Mouse (Mus musculus): ENCODE data around the gene Ets2.
"Not testable (repeated sequence)": the region's sequence is repeated elsewhere in the genome, so short reads cannot be mapped to it uniquely, and the experiment has no call there.

Ets2 gene

DNA sequence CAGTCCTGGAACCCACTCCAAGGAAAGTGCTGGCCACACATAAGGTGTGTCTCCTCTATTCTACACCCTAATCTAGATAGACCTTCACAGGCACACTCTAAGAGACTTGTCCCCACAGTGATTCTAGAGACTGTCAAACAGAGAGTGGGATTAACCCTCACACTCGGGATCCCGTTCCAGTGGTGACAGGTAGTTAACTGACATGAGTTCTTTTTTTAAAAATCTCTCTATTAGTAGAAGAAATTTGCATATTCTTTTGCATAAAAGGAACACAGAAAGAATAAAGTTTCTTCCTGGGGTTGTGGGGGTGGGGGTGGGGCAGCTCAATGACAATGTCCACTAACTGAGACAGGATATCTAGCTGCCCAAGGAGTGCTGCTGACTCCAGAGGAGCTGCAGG lies 32.9 kb downstream of the Ets2 start:
- DNase-seq (ENCODE audit: low spot score in 2 of 2), result no peak

DNA sequence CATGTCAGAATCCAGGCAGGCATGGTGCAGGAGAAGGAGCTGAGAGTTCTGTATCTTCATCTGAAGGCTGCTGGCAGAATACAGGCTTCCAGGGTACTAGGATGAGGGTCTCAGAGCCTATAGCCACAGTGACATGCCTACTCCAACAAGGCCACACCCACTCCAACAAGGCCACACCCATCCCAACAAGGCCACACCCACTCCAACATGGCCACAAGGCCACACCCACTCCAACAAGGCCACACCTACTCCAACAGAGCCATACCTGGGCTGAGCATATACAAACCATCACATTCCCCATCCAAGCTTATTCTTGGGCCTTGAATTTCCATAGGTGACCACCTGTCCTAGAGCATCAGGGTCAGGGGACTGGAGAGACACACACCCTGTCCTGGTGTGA lies 34.2 kb downstream of the Ets2 start:
- DNase-seq (ENCODE audit: low spot score in 2 of 2), result no peak

DNA sequence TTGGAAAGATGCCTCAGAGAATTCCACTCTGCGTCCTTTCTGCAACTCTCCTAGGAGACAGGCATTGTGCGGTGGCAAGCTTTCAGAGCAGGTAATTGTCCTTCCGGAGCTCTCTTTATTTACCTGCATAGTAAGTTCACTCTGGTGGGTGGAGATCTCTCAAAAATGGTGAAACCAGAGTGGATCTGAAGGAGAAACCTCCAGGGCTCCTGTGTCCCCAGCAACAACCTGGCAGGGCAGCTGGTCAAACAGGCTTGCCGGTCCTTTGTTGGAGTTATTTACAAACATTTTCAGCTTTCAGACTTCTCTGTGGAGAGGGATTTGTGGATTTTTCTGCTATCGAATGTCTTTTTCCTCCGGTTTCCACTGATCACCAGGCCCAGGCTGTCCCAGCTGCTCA lies 34.6 kb downstream of the Ets2 start:
- no peak for DNase-seq (ENCODE audit: low spot score in 2 of 2)

DNA sequence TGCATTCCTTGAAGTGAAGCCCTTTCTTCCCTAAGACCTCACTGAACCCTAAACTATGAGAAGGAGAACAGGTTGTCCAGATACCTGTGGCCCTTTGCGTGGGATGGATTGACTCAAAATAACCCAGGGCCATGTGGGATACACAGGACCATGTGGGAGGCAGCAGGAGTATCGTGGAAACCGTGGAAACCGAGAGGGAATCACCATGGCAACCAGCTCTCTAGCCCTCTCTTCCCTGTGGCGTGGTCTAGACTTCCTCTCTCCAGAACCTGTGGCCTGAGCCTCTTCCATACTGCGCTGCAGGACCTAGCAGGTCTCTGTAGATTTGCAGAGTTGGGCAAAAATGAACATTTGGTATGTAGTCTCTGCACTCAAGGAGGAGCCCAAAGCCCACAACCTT lies 37.6 kb downstream of the Ets2 start:
- no peak for DNase-seq (ENCODE audit: low spot score in 2 of 2)

DNA sequence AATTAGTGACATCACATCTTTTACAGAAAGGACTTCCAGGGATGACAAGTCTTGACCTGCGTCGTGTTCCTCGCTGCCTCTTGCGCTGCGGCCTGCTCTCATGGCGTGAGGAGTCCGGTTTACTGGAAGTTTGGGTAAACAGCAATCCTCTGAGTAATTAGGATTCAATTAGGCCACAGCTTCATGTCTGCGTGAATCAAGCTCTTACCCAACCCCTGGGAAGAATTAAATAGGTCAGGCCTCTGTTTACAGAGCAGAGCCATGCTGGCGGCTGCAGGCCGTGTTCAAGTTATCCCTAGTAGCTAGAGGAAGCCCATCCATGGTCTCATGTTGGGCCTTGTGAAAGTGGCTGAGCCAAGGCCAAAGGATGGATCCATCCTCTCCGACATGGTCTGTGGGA lies 39.5 kb downstream of the Ets2 start:
- no peak for DNase-seq (ENCODE audit: low spot score in 2 of 2)

DNA sequence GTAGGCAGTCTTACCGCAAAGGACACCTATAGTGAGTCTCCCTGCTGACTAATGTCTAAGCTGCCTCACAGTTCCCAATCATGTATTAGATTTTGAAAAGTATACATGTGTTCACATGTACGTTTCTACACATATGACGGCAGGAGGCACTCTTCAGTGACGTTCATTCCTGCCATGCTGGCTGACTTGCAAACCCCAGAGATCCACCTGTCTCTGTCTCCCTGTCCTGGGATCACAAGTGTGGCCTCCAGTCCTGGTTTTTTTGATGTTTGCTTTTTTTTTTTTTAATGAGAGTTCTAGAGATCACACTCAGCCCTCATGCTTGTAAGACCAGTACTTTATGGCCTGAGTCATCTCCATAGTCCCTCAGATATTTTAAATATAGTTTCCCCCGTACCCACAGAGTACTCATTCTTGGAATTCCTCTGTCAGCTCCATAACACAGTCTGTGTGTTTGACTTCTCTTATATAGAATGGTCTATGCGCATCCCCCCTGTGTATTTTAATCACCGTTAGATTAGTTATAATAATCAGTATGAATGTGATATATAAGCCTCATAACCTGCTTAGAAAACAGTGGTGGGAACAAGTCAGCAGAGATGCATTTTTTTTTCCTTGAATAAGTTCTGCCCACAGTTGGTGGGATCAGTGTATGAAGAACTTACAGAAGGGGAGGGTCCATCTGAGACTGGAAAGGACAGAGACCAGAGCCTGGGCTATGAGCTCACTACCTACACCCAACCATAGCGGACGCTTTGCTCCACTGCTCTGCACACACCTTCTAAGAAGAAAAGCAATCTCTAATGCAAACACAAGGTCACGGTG lies 40.3 kb downstream of the Ets2 start:
- DNase-seq (ENCODE audit: low spot score in 2 of 2), result no peak

DNA sequence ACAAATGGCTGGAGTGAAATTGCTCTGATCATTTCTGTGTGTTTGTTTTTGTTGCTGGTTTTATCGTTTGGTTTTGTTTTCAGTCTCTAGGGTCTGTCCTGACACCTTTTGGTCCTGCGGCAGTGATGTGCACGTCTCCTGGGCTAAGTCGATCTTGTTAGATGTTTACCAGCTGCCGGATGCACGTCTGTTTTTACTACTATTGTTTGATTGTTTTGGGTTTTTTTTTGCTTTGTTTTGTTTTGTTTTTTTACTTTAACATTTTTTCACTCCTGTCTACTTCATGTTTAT lies 40.8 kb downstream of the Ets2 start:
- DNase-seq (ENCODE audit: low spot score in 2 of 2), result no peak

DNA sequence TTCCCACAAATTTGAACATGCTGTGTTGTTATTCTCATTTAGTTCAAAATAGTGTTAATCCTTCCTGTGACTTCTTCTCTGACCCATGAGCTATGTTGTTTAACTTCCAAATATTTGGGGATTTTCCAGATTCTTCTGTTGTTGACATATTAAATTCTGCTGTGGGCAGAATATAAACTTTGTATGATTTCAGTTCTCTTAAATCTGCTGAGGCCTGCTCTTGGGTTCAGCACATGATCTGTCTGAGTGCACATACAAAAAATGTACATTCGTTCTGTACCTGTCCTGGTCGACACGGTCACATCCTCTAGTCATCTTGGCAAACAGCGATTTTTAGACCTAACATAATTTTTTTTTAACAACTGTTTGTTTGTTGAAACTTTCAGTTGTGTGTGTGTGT lies 41.2 kb downstream of the Ets2 start:
- DNase-seq (ENCODE audit: low spot score in 2 of 2), result no peak

DNA sequence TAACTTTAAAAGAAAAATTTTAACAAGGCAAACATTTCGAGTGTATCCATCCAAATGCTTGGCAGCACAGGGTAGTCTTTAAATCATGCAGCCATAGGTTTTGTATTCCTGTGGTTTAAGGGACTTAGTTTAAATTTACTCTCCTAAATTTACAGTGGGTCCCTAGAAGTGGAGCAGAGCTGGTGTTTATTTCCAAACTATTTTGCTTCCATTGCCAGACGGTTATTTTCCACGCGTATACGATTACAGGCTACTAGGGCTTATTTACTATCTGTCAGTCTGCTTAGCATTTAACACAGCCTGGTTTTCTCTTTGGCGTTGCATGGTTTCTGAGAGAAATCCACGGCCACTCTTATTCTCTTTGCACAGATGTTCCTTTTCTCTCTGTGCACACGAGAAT lies 42.9 kb downstream of the Ets2 start:
- DNase-seq (ENCODE audit: low spot score in 2 of 2), result no peak

DNA sequence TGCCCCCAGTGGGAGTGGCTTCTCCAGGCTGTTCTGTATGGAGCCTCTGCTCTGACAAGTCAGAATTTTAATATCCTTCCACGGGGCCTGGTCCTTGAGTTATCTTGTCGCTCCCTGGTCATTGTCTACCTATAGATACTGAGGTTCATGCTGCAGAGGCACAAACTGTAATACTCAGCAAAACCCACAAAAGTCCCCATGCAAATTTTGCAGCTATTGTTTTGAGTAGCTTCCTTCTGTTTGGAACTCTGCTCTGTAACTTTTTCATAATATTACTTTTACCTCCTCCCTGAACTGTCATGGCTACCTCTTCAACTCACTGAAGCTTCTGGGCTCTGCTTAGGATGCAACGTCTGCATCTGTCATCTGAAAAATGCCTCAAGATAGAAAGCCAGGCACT lies 43.8 kb downstream of the Ets2 start:
- no peak for DNase-seq (ENCODE audit: low spot score in 2 of 2)

DNA sequence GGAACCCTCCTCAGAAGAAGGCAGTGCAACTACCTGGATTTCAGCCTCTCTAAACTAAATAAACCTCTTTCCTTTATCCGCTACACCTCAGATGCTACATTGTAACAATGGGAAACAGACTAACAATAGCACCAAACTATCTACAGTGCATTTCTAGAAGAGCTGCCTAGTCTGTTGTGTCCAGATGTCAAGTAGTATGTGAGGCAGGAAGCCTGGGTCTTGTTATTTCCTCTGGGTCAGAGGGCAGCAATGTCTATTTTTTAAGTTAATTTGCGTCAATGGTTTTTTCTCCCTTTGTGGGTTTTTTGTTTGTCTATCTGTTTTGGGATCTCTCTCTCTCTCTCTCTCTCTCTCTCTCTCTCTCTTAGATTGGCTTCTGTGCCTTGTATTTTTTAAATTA lies 44.7 kb downstream of the Ets2 start:
- no peak for DNase-seq (ENCODE audit: low spot score in 2 of 2)

DNA sequence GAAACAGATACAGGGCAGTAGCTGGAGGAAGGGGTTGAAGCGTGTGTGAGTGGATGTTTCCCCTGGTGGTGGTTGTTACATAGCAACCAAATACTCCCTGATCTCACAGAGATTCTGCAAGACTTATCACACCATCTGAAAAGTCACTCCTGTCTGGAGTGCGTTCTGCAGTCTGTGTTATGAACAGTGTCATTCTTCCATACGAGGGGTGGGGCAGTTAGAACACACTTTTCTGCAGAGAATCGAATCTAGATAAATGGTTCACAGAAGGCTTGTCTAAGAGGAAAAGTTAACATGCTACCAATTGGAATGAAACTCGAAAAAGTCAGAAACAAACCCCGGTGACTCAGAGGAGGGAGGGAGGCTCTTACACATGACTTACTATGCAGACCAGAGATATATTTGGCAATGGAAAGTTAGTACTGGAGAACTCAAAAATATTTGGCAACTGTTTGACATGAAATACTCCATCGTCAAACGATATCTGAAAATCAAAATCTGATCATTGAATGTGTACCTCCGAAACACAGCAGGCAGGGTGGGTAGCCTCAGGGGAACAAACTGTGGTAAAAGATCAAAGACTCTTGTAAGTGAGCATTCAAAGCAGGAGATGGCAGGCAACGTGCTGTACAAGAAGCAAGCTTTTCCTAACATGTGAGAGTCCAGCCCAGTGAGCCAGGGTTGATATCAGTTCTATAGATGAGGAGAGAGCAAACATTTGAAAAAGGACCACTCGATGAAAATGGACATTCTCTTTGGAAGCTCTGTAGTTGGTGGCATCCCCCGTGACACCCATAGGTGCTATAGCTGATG lies 47.6 kb downstream of the Ets2 start:
- DNase-seq (ENCODE audit: low spot score in 2 of 2), result no peak

DNA sequence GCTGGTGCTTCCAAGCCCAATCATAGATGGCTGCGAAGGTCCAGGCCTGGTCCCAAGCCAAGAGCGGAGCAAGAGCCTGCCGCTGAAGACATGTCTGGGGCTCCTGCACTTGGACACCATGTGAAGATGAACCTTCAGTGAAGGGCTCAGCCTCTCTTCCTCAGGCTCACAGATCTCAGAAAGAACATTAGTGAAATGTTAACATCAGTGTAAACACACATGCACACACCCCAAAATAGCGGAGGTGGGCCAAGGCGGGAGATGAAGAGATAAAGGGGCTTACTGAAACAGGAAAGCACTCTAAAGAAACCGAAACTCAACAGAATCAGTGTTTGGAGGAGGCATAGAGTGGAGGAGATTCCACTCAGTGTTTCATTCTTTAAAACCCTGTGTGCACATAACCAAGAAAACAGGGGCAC lies 48.3 kb downstream of the Ets2 start:
- DNase-seq (ENCODE audit: low spot score in 2 of 2), result no peak

DNA sequence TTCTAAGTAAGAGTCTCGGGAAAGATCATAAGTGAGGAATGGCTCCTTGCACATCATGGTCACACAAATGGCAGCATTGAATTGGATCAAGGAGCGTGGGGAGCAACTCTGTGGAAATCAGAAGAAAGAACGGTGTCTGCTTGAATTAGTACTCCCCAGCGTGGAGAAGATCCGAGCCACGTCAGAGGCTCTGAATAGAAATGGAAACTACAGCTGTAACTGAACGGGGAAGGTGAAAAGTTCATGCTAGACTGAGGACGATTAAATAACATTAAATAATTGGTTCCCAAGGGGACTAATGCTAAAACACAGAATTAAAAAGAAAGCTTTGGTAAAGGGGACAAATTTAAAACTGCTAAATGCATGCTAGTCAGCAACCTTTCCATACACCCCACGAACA lies 50.6 kb downstream of the Ets2 start:
- no peak for DNase-seq (ENCODE audit: low spot score in 2 of 2)

DNA sequence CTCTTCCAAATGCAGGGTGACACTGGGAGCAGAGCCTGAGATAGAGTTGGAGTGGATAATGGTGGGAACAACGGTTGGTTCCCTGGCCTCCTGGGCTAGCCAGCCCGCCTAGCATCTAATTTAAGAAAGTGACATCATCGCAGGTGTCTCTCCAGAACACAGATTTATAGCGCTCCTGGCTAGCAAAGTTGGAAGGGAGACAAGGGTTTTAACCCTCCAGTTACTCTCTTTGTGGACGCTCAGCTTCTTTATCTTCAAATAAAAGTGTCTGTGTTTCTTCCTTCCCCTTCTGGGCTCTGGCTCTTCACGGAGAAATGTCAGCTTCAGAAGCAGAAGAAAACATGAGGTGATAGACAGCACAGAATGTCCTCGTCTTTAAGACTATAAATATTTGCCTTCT lies 51.4 kb downstream of the Ets2 start:
- no peak for DNase-seq (ENCODE audit: low spot score in 2 of 2)

DNA sequence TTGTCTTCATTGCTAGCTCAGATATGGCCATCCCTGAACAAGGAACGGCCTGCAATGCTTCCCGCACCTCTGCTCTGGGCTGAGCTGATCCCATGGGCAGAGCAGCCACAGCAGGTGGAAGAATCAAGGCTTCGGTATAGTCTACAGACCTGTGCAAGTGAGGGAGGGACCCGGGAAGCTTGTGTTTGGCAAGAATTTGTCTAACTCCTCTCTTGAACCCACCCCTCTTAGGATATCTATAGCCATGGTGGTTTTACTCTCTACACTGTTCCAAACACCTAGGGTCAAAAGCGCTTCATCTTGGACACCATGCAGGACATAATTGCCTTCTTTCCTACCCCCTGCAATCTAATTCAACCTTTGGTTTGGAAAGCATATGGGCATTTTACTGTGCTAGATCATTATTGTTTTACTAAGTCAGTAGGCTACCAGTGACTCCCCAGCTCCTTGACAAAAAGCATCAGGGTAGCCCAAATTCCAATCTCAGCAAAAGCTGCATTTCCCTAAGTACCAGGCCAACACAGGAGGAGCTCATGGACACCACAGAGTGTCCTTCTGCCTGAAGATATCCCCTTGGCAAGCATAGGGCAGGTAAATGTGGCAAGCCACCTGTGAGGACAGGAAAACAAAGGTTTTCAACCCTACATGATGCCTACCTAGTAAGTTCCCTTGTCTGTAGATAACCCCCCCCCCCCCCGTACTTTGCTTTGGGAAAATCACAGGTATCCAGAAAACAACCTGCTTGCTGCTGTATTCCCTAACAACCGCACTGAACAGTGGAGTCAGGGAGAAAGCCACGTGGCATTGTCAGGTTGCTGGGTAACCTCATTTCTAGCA lies 57.5 kb downstream of the Ets2 start:
- no peak for DNase-seq (ENCODE audit: low spot score in 2 of 2)

DNA sequence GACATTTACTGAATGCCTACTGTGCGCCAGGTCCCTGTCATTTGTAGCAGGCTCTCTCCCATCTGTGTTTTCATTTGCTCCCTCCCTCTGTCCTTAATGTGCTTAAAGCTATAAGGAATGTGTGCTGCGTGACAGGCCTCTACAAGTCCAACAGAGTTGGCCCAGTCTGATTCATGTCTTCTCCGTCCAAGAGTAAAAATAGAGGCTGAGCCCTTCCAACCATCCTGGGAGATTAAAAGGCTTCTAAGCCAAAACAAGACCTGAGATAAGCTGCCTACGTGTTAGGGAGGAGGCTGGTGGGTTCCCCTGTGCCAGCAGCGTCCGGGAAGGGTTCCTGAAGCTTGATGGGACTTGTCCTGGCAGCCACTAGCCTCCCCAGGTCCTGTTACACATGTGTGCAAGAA lies 58.1 kb downstream of the Ets2 start:
- DNase-seq (ENCODE audit: low spot score in 2 of 2), result no peak

DNA sequence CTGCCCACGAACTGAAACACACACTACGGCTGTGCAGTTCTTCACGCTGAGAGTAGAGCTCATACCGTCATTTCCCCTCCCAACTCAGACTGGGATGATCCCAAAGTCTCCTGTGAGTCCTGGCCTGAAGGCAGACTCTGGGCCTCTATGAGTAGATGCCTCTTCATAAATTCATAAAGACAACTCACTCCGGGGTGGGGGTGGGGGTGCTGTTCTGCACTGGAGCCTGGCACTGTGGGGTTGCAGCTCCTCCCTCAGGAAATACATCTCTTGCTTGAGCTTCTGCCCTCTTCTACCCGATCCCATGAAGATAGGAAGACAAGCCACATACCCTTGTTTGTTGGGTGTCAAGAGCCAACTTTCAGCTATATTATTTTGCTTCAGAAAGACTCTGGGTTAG lies 59.9 kb downstream of the Ets2 start:
- DNase-seq (ENCODE audit: low spot score in 2 of 2), result no peak

DNA sequence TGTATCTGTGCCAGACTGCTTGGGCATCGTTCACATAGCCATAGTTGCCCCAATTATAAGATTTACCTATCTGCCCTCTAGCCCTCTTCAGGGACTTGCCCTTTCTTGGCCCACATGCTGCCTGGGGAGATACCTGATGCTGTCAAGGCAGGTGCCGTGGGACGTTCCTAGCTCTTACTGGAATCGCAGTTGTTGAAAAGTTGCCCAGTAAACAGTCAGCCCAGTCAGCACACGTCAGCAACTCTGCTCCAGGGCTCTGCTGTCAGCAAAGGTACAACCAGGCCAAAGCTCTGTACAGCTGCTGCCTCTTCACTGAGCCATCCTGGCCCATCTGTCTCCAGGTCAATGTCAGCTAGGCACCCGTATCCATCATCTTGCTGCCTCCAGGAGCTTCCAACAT lies 61.3 kb downstream of the Ets2 start:
- no peak for DNase-seq (ENCODE audit: low spot score in 2 of 2)

DNA sequence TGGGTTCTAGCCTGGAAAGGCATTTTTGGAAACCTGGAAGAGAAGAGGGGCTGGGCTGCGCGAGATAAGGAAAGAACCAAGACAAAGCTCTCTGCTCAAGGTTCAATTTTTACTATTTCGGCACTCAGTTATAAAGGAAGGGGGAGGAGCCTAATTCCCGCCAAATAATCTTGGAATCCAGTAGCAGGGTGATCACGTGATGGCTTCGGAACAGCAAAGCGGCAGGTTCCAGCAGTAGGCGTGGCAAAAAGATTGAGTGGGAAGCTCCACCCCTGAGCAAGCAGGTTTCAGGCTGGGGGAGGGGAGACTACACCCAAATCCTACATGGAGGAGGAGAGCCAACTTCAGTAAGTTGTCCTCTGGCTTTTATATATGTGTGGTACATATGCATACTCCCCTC lies 62.2 kb downstream of the Ets2 start:
- not testable (repeated sequence) for DNase-seq (ENCODE audit: low spot score in 2 of 2)

DNA sequence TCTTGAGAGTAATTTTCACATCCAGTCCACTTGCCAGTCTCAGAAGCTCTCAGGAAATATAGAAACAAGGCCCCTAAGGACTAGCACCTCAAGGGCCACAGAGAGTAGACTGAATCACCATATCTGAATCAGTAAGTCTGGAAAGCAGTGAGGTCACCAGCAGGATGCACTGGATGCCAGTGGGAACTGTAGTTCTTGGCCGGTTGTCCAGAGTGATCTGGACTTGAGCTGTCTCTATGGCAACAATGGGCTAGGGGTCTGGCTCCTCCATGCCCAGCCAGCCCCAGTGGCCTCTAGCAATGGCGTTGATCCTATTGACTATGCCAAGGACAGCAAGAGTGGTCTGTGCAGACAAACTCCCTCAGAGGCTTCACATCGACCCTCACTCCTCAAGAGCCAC lies 64.3 kb downstream of the Ets2 start:
- DNase-seq (ENCODE audit: low spot score in 2 of 2), result no peak

DNA sequence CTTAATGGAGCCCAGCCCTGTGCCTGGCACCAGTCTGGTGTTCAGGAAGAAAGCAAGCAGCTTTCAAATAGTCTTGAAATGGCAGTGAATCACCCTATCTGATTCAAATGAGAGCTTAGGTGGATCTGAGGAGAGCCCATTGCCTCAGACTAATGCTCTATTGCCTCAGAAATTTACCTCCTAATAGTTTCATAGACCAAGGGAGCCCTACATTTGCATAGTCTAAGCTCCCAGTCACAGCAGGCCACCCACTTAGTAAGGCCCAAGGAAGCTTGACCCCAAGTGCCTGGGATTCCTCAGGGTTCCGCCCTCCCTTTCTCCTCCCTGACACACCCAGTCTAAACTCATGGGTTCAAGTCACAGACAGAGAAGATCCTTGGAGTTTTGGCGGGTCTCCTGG lies 65.4 kb downstream of the Ets2 start:
- no peak for DNase-seq (ENCODE audit: low spot score in 2 of 2)
